Mouse (Mus musculus) G1E (cell line): ENCODE results near the gene Tbrg4.

Experiments
- CTCF ChIP-seq: IDR thresholded peaks from 2 replicates; pipeline ENCODE4 v1.5.1; 2012; ENCODE audit warnings: low read depth, low read length, inconsistent platforms, mixed read lengths
- GATA1 ChIP-seq: IDR thresholded peaks from 2 replicates; pipeline ENCODE4 v1.6.1; 2012; ENCODE audit warnings: borderline replicate concordance, low read length, inconsistent platforms, mixed read lengths
- GATA2 ChIP-seq: IDR thresholded peaks from 2 replicates; pipeline ENCODE4 v1.6.1; 2012; ENCODE audit warnings: low read depth, low read length, inconsistent platforms, borderline replicate concordance
- POLR2AphosphoS5 ChIP-seq: IDR thresholded peaks from 2 replicates; pipeline ENCODE4 v1.6.1; 2012; ENCODE audit warnings: low read depth, low read length, inconsistent platforms; ENCODE audit not compliant: insufficient replicate concordance
- TAL1 ChIP-seq: conservative IDR thresholded peaks from 2 replicates; pipeline ENCODE4 v1.6.1; 2012; ENCODE audit warnings: low read depth, low read length, inconsistent platforms, mixed read lengths

- no peak for TF ChIP-seq GATA1
- no peak for TF ChIP-seq CTCF
- TF ChIP-seq TAL1, result no peak
- no peak for TF ChIP-seq POLR2AphosphoS5
- no peak for TF ChIP-seq GATA2
Measured at GRCm38 (mm10) chr11:6567951-6568350, 57.9 kb downstream of the Tbrg4 start.
